Mouse (Mus musculus) left cerebral cortex, postnatal 14 days (tissue): ENCODE data around the gene Hist2h2ac. TPM values are rescaled to one million over a fixed set of nuclear protein-coding genes. Genes with fewer than 3 reads are reported as not detected.
"Not testable (repeated sequence)": the region's sequence is repeated elsewhere in the genome, so short reads cannot be mapped to it uniquely, and the experiment has no call there.

Source experiments
- DNase-seq, 2 experiments: peaks; one replicate each; pipeline ENCODE4 v3.0.0; 2021 to 2022; ENCODE audit warnings: low spot score in 2 of 2, mixed read lengths in 1 of 2
- intact Hi-C: fragments of 180-260 bp; cut with DNase I; formaldehyde crosslinking; loops from one replicate; pipeline ENCODE4 v1.15.1; 2025
- total RNA-seq, 2 experiments: library from RNA; stranded (reverse); gene quantifications; 2 replicates each; pipeline ENCODE4 v1.2.3; 2021

Hist2h2ac gene
- total RNA-seq, 2 experiments from 2014 or later = 20.6 to 28.7 TPM

GRCm38 (mm10) chr3:96251787-96252186 is 31.1 kb upstream of the Hist2h2ac start:
- DNase-seq = no peak
- intact Hi-C loops = no loop called here

GRCm38 (mm10) chr3:96250890-96251289 is 30.2 kb upstream of the Hist2h2ac start:
- intact Hi-C loops = no loop called here
- no peak for DNase-seq

- intact Hi-C loops = no loop called here
- DNase-seq = no peak
Observed at GRCm38 (mm10) chr3:96249034-96249345, 28.3 kb upstream of the Hist2h2ac start.

GRCm38 (mm10) chr3:96248141-96249033 is 27.7 kb upstream of the Hist2h2ac start:
- intact Hi-C loops = no loop called here
- DNase-seq = no peak

- intact Hi-C loops = no loop called here
- DNase-seq = no peak
Observed at GRCm38 (mm10) chr3:96247356-96248140, 26.9 kb upstream of the Hist2h2ac start.

- intact Hi-C loops = not testable (repeated sequence)
Observed at GRCm38 (mm10) chr3:96246427-96246856, 25.8 kb upstream of the Hist2h2ac start, which contains the start of gene Hist2h3c1. Gene Hist2h3c1, plus strand, starts transcription at chr3:96246685.

GRCm38 (mm10) chr3:96246018-96246417 is 25.3 kb upstream of the Hist2h2ac start:
- intact Hi-C loops, DNase-seq: not testable (repeated sequence)

More at GRCm38 (mm10) chr3:96246427-96246856, 25.8 kb upstream of the Hist2h2ac start, which contains the start of gene Hist2h3c1:
- DNase-seq = not testable (repeated sequence)

GRCm38 (mm10) chr3:96245003-96245886 is 24.6 kb upstream of the Hist2h2ac start, which contains the start of gene Hist2h2aa1:
Gene Hist2h2aa1, plus strand, starts transcription at chr3:96245497.
- DNase-seq = peak; percentile 86
- intact Hi-C loops = not testable (repeated sequence)

- intact Hi-C loops = no loop called here
- no peak for DNase-seq
Observed at GRCm38 (mm10) chr3:96243921-96244572, 23.4 kb upstream of the Hist2h2ac start.

- DNase-seq = no peak
- intact Hi-C loops = no loop called here
Observed at GRCm38 (mm10) chr3:96240799-96241197, 20.1 kb upstream of the Hist2h2ac start.

- intact Hi-C loops = not testable (repeated sequence)
- DNase-seq = peak; percentile 95 to 99
Observed at GRCm38 (mm10) chr3:96239949-96240798, 19.5 kb upstream of the Hist2h2ac start, which contains the start of gene Hist2h2aa2. Gene Hist2h2aa2, minus strand, starts transcription at chr3:96240276.

- DNase-seq, intact Hi-C loops: not testable (repeated sequence)
Observed at GRCm38 (mm10) chr3:96238954-96239793, 18.5 kb upstream of the Hist2h2ac start, which contains the start of gene Hist2h3c2. Gene Hist2h3c2, minus strand, starts transcription at chr3:96239127.

GRCm38 (mm10) chr3:96237904-96238511 is 17.3 kb upstream of the Hist2h2ac start:
- no peak for DNase-seq
- intact Hi-C loops = no loop called here

- intact Hi-C loops = no loop called here
- DNase-seq = no peak
Observed at GRCm38 (mm10) chr3:96237335-96237903, 16.7 kb upstream of the Hist2h2ac start.

GRCm38 (mm10) chr3:96236834-96237334 is 16.2 kb upstream of the Hist2h2ac start:
- DNase-seq = no peak
- intact Hi-C loops = no loop called here

- intact Hi-C loops = no loop called here
- no peak for DNase-seq
Observed at GRCm38 (mm10) chr3:96235836-96236235, 15.2 kb upstream of the Hist2h2ac start.
